Mouse (Mus musculus) inflammation-experienced regulatory T-cells, adult 6 months (primary cell): ENCODE data around the gene Wnt4. TPM values are rescaled to one million over a fixed set of nuclear protein-coding genes. Genes with fewer than 3 reads are reported as not detected.

ENCODE experiments used
- ATAC-seq: one replicate; pipeline ENCODE4 v1.8.0; 2017
- polyA plus RNA-seq, 3 experiments: library from polyadenylated mRNA; unstranded; fragments of 100-300 nt; shearing (Covaris generic); gene quantifications; one replicate each; pipeline ENCODE4 v1.2.1; 2017

The Wnt4 gene
- under 1 TPM in 2 of 3 experiments, not detected in 1; 0.23 to 0.27 TPM for polyA plus RNA-seq

DNA sequence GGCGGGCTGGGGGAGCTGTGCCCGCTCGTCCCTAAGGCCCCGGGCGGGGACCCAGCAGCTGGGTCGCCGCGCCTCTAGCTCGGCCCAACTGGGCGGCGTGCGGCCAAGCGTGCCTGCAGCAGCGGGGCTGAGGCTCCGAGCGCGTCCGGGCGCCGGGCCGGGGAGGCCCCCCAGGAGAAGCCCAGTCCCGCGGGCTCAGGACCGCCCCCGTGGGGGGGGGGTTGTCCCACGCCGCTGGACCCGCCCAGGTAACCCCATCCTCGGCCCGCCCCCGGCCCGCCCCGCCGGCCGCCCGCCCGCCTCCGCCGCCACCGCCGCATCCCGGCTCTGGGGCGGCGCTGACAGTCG is at the start of gene Wnt4:
Wnt4 (plus strand) TSS at position 324 of the 348 bp plus-strand sequence.
- no peak for ATAC-seq

DNA sequence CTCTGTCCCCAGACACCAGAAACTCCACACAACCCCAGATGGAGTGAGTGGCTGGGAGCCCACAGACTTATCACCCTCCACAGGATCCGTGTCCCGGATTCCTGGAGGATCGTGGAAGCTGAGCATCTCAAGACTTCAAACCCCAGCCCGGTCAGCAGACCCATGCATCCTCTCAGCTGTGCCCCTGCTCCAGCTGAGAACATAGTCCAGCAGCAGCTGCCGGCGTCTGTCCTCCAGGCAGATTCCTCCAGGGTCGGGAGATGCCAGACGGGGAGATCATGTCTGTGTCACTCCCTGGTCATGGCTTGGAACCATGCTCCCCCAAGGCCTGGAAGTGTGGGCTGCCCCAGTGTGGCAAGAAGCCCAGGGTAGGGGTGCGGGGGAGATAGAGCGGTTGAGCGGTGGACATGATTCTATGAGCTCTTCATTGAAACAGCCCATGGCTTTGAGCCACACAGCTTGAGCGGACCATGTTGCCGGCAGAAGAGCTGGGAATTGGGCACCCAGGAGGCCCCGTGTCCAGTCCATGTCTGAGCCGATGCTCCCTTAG is 48.6 kb upstream of the Wnt4 start:
- ATAC-seq: no peak

DNA sequence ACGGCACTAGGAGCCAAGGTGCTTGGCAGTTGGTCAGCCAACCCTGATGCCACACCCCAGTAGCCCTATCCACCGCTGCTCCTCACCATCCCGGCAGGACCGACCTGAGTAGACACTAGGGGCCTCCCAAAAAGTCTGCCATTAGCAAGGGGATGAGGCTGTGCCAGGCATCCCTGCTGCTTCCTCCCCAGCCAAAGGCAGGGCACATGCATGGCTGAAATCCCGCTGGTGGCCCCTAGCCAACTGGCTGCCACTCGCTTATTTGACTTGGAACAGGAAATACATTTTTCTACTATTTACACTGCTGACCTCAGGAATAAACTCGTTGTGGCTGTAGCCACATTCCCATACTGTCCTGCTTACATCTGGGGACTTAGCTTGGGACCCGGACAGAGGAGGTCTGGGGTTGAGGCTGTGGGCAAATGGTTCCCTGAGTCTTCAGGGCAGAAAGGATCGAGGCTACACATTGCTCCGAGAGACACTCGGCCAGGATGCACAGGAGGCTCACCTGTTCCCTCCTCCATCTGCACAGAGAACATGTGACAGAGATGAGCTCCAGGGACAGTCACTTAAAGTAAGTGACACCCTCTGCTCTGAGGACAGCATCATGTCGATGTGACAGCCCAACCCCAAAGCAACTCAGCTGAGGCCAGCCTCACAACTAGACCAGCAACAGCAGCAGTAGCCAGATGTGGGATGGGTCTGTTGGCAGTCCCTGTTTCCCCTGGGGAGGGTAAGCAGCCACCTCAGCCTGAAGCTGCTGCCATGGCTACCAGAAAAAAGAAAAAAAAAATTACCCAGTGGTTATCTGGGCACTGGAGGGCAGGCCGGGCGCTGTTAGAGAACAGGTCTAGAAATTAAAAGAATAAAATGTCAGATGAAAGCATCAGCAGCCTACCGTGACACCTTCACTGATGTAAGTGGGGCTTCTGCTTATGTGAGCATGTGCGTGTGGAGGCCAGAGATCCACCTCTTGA is 45.5 kb upstream of the Wnt4 start:
- no peak for ATAC-seq

DNA sequence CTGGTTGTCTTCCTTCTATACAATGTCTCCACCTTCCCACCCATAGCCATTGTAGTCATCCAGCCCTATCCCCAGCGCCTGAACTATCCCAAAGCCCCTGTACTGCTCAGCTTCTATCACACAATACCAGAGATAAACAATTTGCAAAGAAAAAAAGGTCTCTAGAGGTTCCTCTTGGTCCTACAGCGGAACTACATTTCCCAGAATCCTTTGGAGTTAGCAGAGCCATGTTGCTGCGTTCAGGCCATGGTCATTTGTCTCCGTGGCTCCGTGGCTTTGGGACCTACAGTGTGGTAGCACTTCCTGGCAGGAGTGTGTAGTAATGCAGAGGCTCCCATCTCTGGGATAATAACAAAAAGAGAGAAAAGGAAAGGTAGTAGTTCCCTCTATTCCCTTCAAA is 43.7 kb upstream of the Wnt4 start:
- ATAC-seq: no peak

DNA sequence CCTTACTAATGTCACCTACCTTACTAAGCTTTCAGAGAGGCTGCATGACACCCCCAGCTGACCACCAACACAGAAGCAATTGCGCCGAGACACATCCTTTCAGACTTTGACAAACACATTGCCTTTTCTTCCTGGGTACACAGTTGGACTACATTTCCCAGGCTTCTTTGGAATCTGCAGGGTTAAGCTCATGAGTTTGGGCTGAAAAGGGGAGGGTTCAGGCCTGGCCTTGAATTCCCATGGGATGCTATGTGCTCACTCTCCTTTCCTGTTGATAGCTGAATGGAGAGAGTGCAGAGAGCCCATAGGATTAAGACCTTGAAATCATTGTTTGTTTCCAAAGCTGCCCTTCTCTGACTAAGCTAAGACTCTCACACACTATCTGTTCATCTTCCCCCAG is 42.8 kb upstream of the Wnt4 start:
- ATAC-seq: no peak

DNA sequence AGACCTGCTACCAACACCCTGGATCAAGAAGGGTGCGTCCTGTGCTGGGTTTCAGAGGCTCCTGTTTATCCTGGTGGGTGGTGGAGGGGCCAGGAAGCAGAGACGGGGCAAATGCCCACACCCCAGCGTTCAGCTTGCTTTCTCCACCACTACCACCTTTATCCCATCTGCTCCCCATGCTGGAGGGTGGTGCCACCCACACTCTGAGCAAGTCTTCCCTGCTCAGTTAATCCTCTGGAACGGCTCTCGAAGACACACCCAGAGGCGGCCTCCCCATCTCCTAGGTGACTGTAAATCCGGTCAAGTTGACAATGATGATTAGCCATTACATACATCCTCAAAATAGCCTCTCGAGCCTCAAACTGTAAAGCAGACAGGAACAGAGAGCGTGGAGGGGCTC is 41.9 kb upstream of the Wnt4 start:
- ATAC-seq: no peak

DNA sequence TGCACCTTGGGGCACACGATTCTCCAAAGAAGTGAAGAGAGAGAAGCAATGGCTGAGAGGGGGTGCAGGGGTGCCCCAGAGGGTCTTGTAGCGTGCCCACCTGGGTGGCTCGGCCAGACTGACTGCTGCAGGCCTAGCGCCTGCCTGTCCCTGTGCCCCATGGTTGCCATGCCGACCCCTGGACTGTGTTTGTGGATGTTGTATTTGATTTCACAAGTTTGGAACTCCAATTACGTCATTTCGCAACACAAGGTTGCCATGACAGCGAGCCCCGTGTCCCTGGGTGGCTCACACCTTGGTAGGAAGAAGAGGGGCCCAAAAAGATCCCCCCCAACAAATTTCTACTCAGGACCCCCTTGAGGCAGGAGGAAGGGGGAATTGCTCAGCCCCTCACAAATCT is 32.4 kb upstream of the Wnt4 start:
- ATAC-seq: no peak

DNA sequence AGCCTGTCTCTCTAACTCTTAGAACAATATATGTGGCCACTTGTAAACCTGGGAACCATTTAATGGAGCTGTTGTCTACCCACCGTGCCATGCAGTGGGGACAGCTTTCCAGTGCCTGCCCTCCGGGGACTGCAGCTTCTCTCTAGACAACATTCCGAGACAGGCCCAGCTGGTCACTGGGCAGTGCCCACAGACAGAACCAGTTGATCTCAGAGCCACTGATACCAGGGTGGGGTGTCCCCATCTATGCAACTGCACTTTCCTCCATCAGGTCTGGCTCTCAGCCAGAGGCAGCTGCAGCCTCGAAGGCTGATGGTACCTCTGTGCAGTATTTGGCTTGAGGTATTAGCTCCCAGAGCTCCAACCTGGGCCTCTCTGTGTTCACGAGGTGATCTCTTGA is 27.0 kb upstream of the Wnt4 start:
- ATAC-seq: no peak

DNA sequence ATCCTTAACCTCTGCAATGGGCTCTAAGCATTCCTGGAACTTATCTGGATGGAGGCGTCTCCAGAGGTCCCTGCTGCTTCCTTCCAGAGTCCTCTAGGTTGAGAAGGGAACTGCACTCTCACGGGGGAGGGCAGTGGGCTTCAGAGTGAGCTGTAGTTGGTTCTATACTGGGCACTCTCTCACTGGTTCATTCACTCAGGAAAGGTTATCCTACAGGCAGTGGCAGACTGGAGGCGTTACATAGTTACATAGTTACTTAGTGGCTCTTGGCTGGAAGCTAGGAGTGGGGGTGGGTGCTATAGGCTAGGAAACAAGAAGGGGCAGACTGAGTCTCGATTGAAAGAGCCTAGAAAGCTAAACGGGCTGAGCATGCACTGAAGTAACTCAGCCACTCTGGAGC is 26.4 kb upstream of the Wnt4 start:
- no peak for ATAC-seq

DNA sequence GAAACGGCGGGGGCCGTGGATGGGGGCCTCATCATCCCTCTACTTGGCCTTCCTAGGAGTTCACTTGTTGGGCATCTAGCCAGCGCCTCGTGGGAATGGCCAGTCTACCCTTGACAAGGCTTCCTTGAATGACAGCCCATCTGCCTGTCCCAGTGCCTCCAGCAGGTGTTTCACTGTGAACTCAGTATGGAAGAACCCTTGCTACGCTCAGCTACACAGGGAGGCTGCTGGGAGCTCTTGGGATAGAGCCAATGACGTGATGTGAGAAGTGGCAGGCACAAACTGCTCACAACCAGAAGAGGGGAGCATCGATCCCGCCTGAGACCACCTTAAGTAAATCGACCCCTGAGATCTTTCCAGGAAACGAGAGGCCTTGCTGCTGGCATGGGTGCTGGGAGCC is 23.7 kb upstream of the Wnt4 start:
- ATAC-seq: no peak

DNA sequence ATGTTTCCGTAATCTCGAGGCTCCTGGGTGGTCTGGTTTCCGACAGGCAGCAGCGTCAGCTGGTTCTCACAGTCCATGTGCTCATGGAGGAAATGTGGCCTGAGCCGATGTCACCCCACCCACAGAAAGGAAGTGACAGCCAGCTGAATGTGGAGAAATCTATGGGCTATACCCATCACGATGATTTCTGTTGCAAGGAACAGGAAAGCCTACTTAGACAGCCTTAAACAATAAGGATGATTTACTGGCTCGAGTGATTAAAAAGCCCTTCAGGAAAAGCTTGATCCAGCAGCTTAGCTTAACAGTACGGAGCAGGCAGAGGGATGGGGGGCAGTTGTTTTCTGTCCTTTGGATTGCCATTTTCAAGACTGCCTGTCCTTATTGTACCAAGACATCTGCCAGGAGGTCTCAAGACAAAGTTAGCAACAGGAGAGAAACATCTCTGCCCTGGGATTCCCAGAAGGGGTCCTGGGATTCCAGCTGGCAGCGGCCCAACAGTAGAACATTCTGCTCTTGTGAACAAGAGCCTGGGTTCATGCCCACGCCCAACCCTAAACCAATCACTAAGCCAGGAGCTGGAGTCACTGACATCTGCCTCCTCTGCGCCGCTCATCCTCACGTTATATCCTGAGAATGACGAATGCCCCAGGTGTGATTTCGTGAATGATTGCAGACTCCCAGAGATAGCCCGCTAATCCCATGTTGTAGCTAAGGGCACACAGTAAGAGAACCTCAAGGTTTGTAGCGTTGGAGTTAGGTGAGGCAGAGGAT is 22.9 kb upstream of the Wnt4 start:
- ATAC-seq: no peak

DNA sequence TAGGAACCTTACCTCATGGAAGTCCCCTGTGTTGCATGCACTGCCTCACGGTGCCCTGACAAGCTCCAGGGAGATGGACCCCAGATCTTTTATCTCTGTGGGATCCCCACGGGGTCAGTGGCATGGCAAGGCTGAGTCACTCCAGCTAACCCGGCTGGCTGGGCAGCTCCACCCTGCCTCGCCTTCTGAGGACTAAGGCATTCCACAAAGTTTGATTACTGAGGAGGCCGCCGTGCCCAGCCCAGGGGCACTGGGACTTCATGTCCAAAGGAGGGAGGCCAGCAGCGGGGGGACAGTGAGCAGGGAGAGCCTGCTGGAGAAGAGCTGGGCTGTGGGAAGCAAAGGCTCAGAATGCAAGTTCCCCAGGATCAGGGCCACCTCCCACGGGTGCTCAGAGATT is 21.7 kb upstream of the Wnt4 start:
- ATAC-seq: no peak

DNA sequence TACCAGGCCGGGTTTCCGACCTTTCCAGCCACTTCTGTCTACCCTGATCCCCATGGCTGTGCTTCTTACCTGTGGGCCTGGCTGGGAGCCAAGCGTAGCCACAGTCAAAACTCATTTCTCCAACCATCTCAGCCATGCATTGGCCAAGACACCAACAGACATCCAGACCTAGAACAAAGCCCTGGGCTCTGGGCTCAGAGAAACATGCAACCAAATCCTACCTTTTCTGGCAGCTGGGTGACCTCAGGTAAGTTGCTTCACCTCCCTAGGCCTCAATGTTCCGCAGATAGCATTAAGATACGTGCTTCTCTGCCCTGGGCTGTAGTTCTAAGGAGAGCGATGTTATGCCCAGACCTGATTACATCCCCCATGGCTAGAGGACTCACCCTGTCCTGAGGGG is 15.5 kb upstream of the Wnt4 start:
- ATAC-seq: no peak

DNA sequence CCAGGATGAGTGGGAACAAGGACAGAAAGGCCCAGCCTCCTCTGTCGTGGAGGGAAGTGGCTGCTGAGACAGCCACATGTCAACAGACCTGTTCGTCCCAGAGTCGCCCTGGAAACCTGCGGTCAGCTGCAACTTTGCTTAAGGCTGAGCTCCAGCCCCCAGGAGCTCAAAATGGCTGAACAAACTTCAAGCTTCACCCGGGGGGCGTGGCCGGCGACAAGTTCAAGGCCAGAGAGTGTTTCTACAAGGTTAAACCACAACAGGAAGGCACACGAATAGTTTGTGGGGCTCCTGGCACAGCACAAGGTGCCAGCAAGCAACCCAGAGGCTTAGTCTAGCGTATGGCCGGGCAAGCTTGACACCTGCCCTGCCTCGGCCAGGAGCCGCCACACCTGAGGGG is 13.2 kb upstream of the Wnt4 start:
- ATAC-seq: no peak

DNA sequence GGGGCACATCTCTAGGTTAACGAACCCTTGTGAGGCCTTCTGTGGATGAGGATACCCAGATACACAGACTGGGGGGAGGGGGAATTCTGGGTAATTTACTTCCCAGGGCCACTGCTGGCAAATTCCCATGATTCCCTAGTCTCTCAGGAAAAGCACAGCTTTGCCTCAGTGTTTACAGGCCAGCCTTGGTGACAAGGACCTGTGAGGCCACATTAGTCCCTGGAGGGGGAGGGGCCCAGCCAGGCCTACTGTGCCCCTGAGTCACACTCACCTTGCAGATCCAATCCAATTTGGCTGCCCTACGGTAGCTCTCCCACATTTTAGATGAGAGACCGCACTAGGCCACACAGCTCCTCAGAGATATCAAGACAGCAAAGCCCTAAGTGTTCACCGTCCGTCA is 12.2 kb upstream of the Wnt4 start:
- ATAC-seq: no peak

DNA sequence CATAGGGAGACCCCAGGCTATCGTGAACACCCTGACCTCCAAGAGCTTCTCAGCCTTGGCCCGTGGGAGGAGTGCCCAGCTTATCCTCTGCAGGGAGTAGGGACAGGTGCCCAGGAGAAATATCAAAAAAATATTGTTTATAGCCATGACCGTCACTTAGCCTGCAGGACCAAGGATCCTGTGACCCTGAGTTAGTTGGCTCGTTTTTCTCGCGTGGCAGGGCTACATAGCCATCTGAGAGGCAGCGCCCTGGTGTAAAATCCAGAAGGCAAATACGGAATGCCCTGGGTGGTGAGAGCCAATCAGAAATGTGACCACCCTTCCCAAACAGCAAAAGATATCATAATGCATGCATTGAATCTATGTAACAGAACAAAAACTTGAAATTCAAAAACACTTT is 8.7 kb upstream of the Wnt4 start:
- ATAC-seq: no peak

DNA sequence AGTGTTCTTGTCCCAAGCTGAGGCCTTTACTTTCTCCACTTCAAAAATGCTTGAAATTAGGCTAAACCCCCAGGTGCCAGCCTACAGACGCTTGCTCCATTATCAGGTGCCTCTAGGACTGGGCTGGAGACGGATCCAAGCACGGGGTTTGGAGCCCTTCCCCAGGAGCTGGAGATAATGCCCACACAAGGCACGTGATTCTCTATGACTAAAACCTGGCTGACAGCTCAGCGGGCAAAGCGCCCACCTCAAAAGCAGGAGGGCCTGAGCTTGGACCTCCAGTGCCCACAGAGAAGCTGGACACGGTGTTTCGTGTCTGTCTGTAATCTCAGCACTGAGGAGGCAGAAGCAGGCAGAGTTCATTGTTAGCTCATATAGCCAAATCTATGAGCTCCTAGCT is 5.4 kb upstream of the Wnt4 start:
- no peak for ATAC-seq

DNA sequence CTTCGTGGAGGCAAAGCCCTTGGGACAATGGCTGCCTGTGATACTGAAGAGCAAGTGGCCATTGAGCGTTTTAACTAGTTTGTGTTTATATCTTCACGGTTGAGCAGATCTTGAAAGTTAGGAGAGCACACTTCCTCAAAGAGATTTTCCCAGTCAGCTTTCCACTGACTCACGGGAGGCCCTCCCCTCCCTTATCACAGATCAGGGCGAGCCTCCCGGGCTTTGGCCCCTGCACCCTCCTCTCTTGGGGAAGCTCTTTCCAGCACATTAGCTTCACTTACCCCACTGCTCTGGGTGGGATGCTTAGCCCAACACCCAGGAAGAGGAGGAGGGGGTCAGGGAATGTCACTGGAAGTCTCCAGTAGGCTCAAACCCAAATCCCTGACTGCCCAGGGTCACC is 3.0 kb upstream of the Wnt4 start:
- ATAC-seq: no peak

DNA sequence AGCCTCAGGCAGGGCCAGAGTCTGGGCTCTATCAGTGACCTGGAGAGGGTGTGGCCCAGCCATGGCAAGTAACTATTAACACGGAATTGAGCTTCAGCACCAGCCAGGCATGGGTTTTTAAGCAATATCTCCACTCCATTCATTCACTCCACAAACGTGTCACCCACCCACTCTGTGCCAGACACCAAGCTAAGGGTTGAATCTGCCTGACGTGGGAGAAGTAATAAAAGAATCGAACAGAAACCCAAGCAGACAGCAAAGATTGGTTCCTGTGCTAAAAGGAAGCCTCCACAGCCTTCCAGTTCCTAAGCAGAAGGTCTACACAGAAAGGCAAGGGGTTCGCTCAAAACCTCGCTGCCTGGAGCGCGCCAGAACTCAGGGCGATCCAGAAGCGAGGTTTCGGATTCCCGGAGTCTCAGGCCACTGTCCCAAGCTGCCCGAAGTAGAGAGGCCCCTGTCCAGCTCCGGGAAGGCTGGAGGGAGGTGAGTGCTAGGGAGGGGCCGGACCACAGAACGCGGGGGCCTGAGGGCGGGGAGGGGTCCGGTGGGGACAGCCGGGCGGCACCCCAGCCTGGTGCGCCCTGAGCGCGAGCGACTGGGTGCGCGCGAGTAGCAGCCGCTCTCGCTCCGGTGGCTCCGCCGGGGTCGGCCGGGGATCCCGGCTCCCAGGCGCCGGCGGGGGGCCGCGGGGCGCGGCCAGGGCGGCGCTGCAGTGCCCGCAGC is 685 bp upstream of the Wnt4 start:
- ATAC-seq: no peak

DNA sequence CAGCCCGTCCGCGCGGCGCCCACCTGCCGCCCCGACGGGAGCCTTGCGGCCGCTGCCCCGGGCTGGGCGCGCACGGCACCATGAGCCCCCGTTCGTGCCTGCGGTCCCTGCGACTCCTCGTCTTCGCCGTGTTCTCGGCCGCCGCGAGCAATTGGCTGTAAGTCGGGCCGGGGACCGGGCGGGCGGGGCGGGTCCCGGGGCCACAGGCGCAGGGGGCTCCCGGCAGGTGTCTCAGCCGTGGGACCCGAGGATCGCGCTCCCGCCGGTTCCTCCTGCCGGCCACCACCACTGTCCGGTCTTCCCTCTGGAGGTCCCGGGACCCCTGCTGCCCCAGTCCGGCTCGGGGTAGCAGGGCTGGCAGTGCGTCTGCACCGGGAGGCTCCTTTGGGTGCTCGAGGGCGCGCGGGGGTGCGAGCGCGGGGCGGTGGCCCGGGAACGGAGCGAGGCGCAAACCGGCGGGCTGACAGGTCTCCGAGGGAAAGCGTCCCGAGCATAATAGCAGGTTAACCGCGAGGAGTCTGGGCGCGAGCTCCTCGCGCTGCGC is 383 bp downstream of the Wnt4 start:
- ATAC-seq: no peak

DNA sequence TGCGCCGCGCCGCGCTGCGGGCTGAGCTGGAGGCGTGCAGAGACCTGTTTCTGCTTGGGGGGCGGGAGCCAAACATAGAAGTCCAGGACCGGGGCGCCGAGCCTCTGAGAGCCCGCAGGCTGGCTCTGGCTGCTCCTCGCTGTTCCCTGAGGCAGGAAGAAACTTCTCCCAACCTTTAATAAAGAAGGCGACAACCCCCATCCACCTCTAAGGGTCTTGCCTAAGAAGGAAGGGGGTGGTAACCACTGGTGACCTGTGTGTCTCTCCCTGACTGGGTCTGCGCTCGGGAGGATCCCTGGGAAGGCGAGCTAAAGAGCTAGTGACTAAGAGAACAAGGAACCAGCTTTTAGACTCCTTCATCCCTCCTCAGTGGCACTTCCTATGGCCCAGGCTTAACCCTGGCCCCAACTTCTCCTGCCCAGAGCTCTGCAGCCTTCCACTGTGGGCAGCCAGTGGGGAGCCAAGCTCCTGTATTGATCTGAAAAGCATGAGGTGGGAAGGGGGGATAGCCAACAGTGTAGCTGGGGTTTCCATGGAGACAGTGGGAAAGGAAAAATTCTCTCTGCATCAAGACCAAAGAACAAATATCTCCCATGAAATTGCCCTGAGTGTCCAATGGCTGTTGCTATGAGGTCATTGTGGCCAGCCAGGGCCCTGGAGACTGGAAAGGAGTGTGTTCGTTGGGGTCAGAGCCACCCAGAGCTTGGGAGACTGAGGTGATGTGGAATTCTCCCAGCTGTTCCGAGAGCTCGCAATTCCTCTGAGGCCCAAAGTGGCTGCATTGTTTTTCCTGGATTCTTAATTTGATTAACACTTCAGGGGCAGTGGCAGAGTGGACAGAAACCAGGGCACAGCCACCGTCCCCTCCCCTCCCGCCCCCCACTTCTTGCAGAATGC is 1.1 kb downstream of the Wnt4 start:
- no peak for ATAC-seq

DNA sequence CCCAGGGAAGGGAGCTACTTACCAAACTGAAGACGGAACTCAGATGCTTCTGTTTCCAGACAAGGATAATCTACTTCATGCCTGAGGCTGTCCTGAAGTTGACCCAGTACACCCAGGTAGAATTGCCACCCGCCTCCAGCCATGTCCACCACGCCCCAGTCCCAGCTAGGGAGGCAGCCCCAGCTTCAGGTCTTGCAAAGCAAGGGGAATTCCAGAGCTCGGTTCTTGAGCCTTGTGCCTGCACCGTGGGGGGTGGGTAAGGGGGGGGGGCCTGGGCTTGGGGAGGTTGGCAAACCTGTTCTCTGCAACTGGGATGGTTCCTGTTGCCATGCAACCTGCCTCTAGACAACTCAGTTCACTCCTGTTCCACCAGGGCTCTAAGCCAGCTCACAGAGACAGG is 2.1 kb downstream of the Wnt4 start:
- no peak for ATAC-seq
